Mouse (Mus musculus) brain, embryonic 14.5 days (tissue): ENCODE results near the gene Auts2.

Experiments
- CTCF ChIP-seq: fragments of 200-500 bp; IDR thresholded peaks from 2 replicates; pipeline ENCODE4 v1.5.1; 2012; ENCODE audit warnings: inconsistent platforms, mild to moderate bottlenecking, moderate library complexity, borderline replicate concordance; ENCODE audit not compliant: insufficient read depth, insufficient read length; ENCODE audit errors: extremely low read depth
- POLR2A ChIP-seq: fragments of 200-500 bp; IDR thresholded peaks from 2 replicates; pipeline ENCODE4 v1.6.1; 2012; ENCODE audit warnings: mild to moderate bottlenecking, inconsistent platforms, borderline replicate concordance; ENCODE audit not compliant: poor library complexity, insufficient read depth, insufficient read length, severe bottlenecking; ENCODE audit errors: extremely low read depth

GRCm38 (mm10) chr5:131515707-131516407 is 1027.3 kb downstream of the Auts2 start:
- TF ChIP-seq CTCF (no peak), POLR2A (no peak)
